Mouse (Mus musculus): ENCODE data around the gene Il9r. TPM values are rescaled to one million over a fixed set of nuclear protein-coding genes. Genes with fewer than 3 reads are reported as not detected.

The Il9r gene
- polyA plus RNA-seq, 1 experiment = not detected

GRCm38 (mm10) chr11:32221225-32221950 lies 21.3 kb upstream of the Il9r start:
- H3K36me3 ChIP-seq (replicated peaks; ENCODE audit: low read length) = no peaks in the 10 kb centered on the region
- peaks cover 71% of the 10 kb centered on the region for H3K4me1 ChIP-seq
- peaks cover 70% of the 10 kb centered on the region for H3K27me3 ChIP-seq (replicated peaks)
- H3K4me3 ChIP-seq (replicated peaks) = peak overlapping the region; percentile 93
- peaks cover 12% of the 10 kb centered on the region; the same call in 1 of the 2 replicates for H3K9me3 ChIP-seq
- TF ChIP-seq GATA1 (IDR thresholded peaks at IDR 0.05; ENCODE audit: borderline replicate concordance, low read length) (no peak), FLI1 (IDR thresholded peaks at IDR 0.05; ENCODE audit: low read length) (no peak)

- Histone ChIP-seq H3K36me3 (replicated peaks; ENCODE audit: low read length) (peaks cover 5% of the 10 kb centered on the region), H3K4me3 (replicated peaks) (peak overlapping the region; percentile 93), H3K9me3 (peaks cover 12% of the 10 kb centered on the region; the same call in 1 of the 2 replicates), H3K4me1 (peaks cover 65% of the 10 kb centered on the region), H3K27me3 (replicated peaks) (peaks cover 76% of the 10 kb centered on the region)
- TF ChIP-seq GATA1 (IDR thresholded peaks at IDR 0.05; ENCODE audit: borderline replicate concordance, low read length) (no peak), FLI1 (IDR thresholded peaks at IDR 0.05; ENCODE audit: low read length) (no peak)
These were observed 20.6 kb upstream of the Il9r start for GRCm38 (mm10) chr11:32220607-32221224.

GRCm38 (mm10) chr11:32219287-32219686 lies 19.2 kb upstream of the Il9r start:
- peaks cover 51% of the 10 kb centered on the region for H3K4me1 ChIP-seq
- peaks cover 17% of the 10 kb centered on the region for H3K36me3 ChIP-seq (replicated peaks; ENCODE audit: low read length)
- H3K4me3 ChIP-seq (replicated peaks) = peak overlapping the region; percentile 93
- TF ChIP-seq FLI1 (IDR thresholded peaks at IDR 0.05; ENCODE audit: low read length) (no peak), GATA1 (IDR thresholded peaks at IDR 0.05; ENCODE audit: borderline replicate concordance, low read length) (no peak)
- peaks cover 12% of the 10 kb centered on the region; the same call in 1 of the 2 replicates for H3K9me3 ChIP-seq
- H3K27me3 ChIP-seq (replicated peaks) = peaks cover 84% of the 10 kb centered on the region

- TF ChIP-seq FLI1 (IDR thresholded peaks at IDR 0.05; ENCODE audit: low read length) = no peak
- TF ChIP-seq GATA1 (IDR thresholded peaks at IDR 0.05; ENCODE audit: borderline replicate concordance, low read length) = no peak
These were observed 18.5 kb upstream of the Il9r start for GRCm38 (mm10) chr11:32218501-32219050.

GRCm38 (mm10) chr11:32216851-32217250 lies 16.8 kb upstream of the Il9r start:
- H3K27me3 ChIP-seq (replicated peaks) = peaks cover 78% of the 10 kb centered on the region
- peaks cover 42% of the 10 kb centered on the region for H3K36me3 ChIP-seq (replicated peaks; ENCODE audit: low read length)

More at GRCm38 (mm10) chr11:32218501-32219050, 18.5 kb upstream of the Il9r start:
- H3K36me3 ChIP-seq (replicated peaks; ENCODE audit: low read length) = peaks cover 24% of the 10 kb centered on the region
- H3K4me3 ChIP-seq (replicated peaks) = peak overlapping the region; percentile 77
- peaks cover 10% of the 10 kb centered on the region; the same call in 1 of the 2 replicates for H3K9me3 ChIP-seq
- peaks cover 44% of the 10 kb centered on the region for H3K4me1 ChIP-seq
- peaks cover 80% of the 10 kb centered on the region for H3K27me3 ChIP-seq (replicated peaks)

GRCm38 (mm10) chr11:32215372-32216162 lies 15.5 kb upstream of the Il9r start:
- no peak for TF ChIP-seq FLI1 (IDR thresholded peaks at IDR 0.05; ENCODE audit: low read length)
- Histone ChIP-seq H3K36me3 (replicated peaks; ENCODE audit: low read length) (peaks cover 54% of the 10 kb centered on the region), H3K27me3 (replicated peaks) (peaks cover 66% of the 10 kb centered on the region), H3K9me3 (no peaks in the 10 kb centered on the region), H3K4me3 (replicated peaks) (no peak overlapping the region), H3K4me1 (peaks cover 16% of the 10 kb centered on the region; the same call in 1 of the 2 replicates)

More at GRCm38 (mm10) chr11:32216851-32217250, 16.8 kb upstream of the Il9r start:
- TF ChIP-seq GATA1 (IDR thresholded peaks at IDR 0.05; ENCODE audit: borderline replicate concordance, low read length) (no peak), FLI1 (IDR thresholded peaks at IDR 0.05; ENCODE audit: low read length) (no peak)
- Histone ChIP-seq H3K9me3 (no peaks in the 10 kb centered on the region), H3K4me1 (peaks cover 27% of the 10 kb centered on the region), H3K4me3 (replicated peaks) (peak overlapping the region; percentile 75)

GRCm38 (mm10) chr11:32210623-32211022 lies 10.5 kb upstream of the Il9r start:
- H3K4me1 ChIP-seq = peaks cover 12% of the 10 kb centered on the region
- H3K36me3 ChIP-seq (replicated peaks; ENCODE audit: low read length) = peaks cover 89% of the 10 kb centered on the region
- no peaks in the 10 kb centered on the region for H3K9me3 ChIP-seq
- no peak for TF ChIP-seq FLI1 (IDR thresholded peaks at IDR 0.05; ENCODE audit: low read length)
- TF ChIP-seq GATA1 (IDR thresholded peaks at IDR 0.05; ENCODE audit: borderline replicate concordance, low read length) = no peak
- H3K27me3 ChIP-seq (replicated peaks) = peaks cover 24% of the 10 kb centered on the region
- H3K4me3 ChIP-seq (replicated peaks) = no peak overlapping the region

- Histone ChIP-seq H3K27me3 (replicated peaks) (peaks cover under 1% of the 10 kb centered on the region), H3K9me3 (no peaks in the 10 kb centered on the region), H3K4me3 (replicated peaks) (peak within 1 kb of the TSS; percentile 98), H3K4me1 (peaks cover 37% of the 10 kb centered on the region), H3K36me3 (replicated peaks; ENCODE audit: low read length) (peaks cover 38% of the 10 kb centered on the region)
- TF ChIP-seq FLI1 (IDR thresholded peaks at IDR 0.05; ENCODE audit: low read length) (no peak), GATA1 (IDR thresholded peaks at IDR 0.05; ENCODE audit: borderline replicate concordance, low read length) (0 out of 3 replicates have a peak, but pooled peaks have one; percentile 59)
These were observed 5.2 kb upstream of the Il9r start, which contains the start of gene Snrnp25 for GRCm38 (mm10) chr11:32205058-32205873. TSS of gene Snrnp25 (plus strand) at chr11:32205415.
